Mouse (Mus musculus): ENCODE measurements at regions not wholly inside any gene's neighbourhood (a gene's known extent, or its start where the extent isn't known, plus 50 kb on each side); places are given as distances from the start of the nearest gene placed in this dataset.

DNA sequence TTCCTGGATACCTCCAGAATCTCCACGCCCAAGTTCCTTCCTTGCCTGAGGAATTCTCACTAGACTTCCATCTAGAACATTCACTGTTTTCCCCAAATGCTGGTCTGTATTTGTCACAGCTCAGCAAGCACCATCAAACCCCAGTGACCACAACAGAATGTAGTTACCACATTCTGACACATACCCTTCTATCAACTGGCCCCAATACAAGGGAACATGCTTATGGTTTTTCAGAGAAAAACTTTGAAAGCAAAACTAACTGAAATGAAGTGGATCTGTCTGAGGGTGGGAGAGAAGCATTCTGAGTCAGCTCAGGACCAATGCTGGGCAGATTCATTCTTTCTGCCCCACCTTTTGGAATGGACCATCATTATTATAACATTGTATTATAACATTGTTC, 110.9 kb upstream of the Tbl1xr1 start:
- Histone ChIP-seq H3K79me2 (replicated peaks; ENCODE audit: control insufficient read depth, insufficient read depth, low read length) (no peaks in the 10 kb centered on the region), H3K27me3 (ENCODE audit: control insufficient read depth, insufficient read depth, low read length) (no peaks in the 10 kb centered on the region), H3K9ac (ENCODE audit: low read depth, low read length) (no peak overlapping the region), H3K36me3 (ENCODE audit: control insufficient read depth, insufficient read depth, low read length) (peaks cover 11% of the 10 kb centered on the region), H3K27ac (no peak overlapping the region), H3K4me3 (no peak overlapping the region), H3K4me1 (ENCODE audit: control insufficient read depth, insufficient read depth, low read length) (peaks cover 22% of the 10 kb centered on the region)
- intact Hi-C loops (cut with DNase I): no loop called here
- TF ChIP-seq EP300 (IDR thresholded peaks at IDR 0.05; ENCODE audit: insufficient read depth, low read depth, low read length): no peak
- no peak for TF ChIP-seq POLR2A (IDR thresholded peaks at IDR 0.05; ENCODE audit: insufficient read depth, low read depth, low read length)
- no peak for TF ChIP-seq CTCF (IDR thresholded peaks at IDR 0.05)
- no peak for DNase-seq
- WGBS: 87% methylated on average over 1 of the region's 1 CpGs

DNA sequence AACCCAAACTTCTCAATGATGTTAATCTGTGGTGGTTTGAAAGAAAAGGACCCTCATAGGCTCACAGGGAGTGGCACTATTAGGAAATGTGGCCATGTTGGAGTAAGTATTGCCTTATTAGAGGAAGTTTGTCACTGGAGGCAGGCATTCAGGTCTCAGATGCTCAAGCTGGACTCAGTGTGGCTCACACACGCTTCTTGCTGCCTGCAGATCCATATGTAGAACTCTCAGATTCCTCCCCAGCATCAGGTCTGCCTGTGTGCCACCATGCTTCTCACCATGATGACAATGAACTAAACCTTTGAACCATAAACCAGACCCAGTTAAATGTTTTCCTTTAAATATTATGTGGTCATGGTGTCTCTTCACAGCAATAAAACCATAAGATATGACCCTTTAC, 104.7 kb upstream of the Tbl1xr1 start:
- TF ChIP-seq CTCF (IDR thresholded peaks at IDR 0.05): no peak
- TF ChIP-seq EP300 (IDR thresholded peaks at IDR 0.05; ENCODE audit: insufficient read depth, low read depth, low read length): no peak
- no peak for TF ChIP-seq POLR2A (IDR thresholded peaks at IDR 0.05; ENCODE audit: insufficient read depth, low read depth, low read length)
- no peak overlapping the region for H3K4me3 ChIP-seq
- H3K27ac ChIP-seq: no peak overlapping the region
- intact Hi-C loops (cut with DNase I): no loop called here
- H3K9ac ChIP-seq (ENCODE audit: low read depth, low read length): no peak overlapping the region
- no peaks in the 10 kb centered on the region for H3K27me3 ChIP-seq (ENCODE audit: control insufficient read depth, insufficient read depth, low read length)
- no peaks in the 10 kb centered on the region for H3K79me2 ChIP-seq (replicated peaks; ENCODE audit: control insufficient read depth, insufficient read depth, low read length)
- peaks cover 6% of the 10 kb centered on the region; the same call in 1 of the 2 replicates for H3K4me1 ChIP-seq (ENCODE audit: control insufficient read depth, insufficient read depth, low read length)
- no peak for DNase-seq
- WGBS: 94% methylated on average over 1 of the region's 1 CpGs
- no peaks in the 10 kb centered on the region for H3K36me3 ChIP-seq (ENCODE audit: control insufficient read depth, insufficient read depth, low read length)

DNA sequence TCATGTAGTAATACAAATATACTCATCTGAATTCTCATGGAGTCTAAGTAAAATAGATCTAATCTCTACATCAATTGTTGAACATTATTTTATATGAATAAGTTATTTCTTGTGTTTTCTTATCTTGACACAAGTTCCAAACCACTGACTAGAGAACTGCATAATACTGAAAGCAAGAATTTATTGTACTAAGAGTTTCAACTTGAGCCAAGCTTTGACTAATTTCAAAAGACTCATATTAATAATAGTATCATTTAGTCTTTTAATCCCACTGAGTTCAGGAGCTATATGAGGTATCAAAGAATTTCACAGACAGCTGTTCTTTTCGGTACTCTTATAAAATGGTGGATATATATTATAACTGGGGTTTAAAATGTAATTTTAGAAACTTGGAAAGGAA, 103.3 kb upstream of the Tbl1xr1 start:
- no peak for DNase-seq

DNA sequence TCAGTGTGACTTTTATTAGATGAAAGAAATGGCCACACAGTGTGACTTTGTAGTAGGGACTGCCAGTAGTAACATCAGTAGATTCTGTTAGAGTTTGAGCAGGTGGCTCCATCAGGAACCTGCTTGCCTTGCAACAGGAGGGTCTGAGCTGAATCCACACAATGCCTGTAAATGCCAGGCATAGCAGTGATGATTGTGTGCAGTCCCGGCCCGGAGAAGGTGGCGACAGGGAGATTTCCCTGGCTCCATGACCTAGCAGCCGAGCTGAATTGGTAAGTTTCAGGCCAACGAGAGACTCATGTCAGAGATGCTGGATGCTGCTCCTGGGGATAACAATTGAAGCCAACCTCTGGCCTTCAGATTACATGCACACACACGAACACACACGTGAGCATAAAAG, 102.8 kb upstream of the Tbl1xr1 start:
- H3K27me3 ChIP-seq (ENCODE audit: control insufficient read depth, insufficient read depth, low read length): no peaks in the 10 kb centered on the region
- no peak overlapping the region for H3K9ac ChIP-seq (ENCODE audit: low read depth, low read length)
- peak overlapping the region; percentile 58 for H3K27ac ChIP-seq

More for the DNA sequence above, 103.3 kb upstream of the Tbl1xr1 start:
- intact Hi-C loops (cut with DNase I): no loop called here
- no peaks in the 10 kb centered on the region for H3K36me3 ChIP-seq (ENCODE audit: control insufficient read depth, insufficient read depth, low read length)
- H3K4me3 ChIP-seq: no peak overlapping the region
- no peak for TF ChIP-seq POLR2A (IDR thresholded peaks at IDR 0.05; ENCODE audit: insufficient read depth, low read depth, low read length)
- no peak for TF ChIP-seq EP300 (IDR thresholded peaks at IDR 0.05; ENCODE audit: insufficient read depth, low read depth, low read length)
- TF ChIP-seq CTCF (IDR thresholded peaks at IDR 0.05): no peak
- no peak overlapping the region for H3K9ac ChIP-seq (ENCODE audit: low read depth, low read length)
- H3K27ac ChIP-seq: no peak overlapping the region
- 96% methylated on average over 1 of the region's 1 CpGs for WGBS
- peaks cover 6% of the 10 kb centered on the region; the same call in 1 of the 2 replicates for H3K4me1 ChIP-seq (ENCODE audit: control insufficient read depth, insufficient read depth, low read length)
- no peaks in the 10 kb centered on the region for H3K27me3 ChIP-seq (ENCODE audit: control insufficient read depth, insufficient read depth, low read length)
- H3K79me2 ChIP-seq (replicated peaks; ENCODE audit: control insufficient read depth, insufficient read depth, low read length): no peaks in the 10 kb centered on the region

DNA sequence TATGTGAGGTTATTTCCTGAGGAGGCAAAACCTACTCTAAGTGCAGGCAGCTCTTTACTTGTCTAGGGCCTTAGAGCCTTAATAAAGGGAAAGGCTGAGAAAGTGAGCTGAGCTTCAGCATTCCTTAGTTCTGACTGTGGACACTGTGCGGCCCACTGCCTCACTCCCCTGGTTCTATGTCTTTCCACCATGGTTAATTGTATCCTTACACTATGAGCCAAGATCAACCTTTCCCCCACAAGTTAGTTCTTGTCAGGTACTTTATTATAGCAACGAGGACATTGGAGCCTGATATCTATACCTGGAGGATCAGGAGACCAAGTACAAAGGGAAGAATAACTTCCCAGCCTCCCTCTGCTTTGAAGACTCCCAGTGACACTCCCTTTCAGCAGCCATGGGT, 101.7 kb upstream of the Tbl1xr1 start:
- peaks cover 3% of the 10 kb centered on the region; the same call in 1 of the 2 replicates for H3K4me1 ChIP-seq (ENCODE audit: control insufficient read depth, insufficient read depth, low read length)
- no peak overlapping the region for H3K9ac ChIP-seq (ENCODE audit: low read depth, low read length)
- H3K79me2 ChIP-seq (replicated peaks; ENCODE audit: control insufficient read depth, insufficient read depth, low read length): no peaks in the 10 kb centered on the region
- no peaks in the 10 kb centered on the region for H3K27me3 ChIP-seq (ENCODE audit: control insufficient read depth, insufficient read depth, low read length)
- peak overlapping the region; percentile 58 for H3K27ac ChIP-seq
- no peak for DNase-seq
- no peak for TF ChIP-seq POLR2A (IDR thresholded peaks at IDR 0.05; ENCODE audit: insufficient read depth, low read depth, low read length)
- no peak for TF ChIP-seq EP300 (IDR thresholded peaks at IDR 0.05; ENCODE audit: insufficient read depth, low read depth, low read length)
- TF ChIP-seq CTCF (IDR thresholded peaks at IDR 0.05): no peak
- H3K4me3 ChIP-seq: no peak overlapping the region
- WGBS: 90% methylated on average over 2 of the region's 2 CpGs
- no peaks in the 10 kb centered on the region for H3K36me3 ChIP-seq (ENCODE audit: control insufficient read depth, insufficient read depth, low read length)
- intact Hi-C loops (cut with DNase I): no loop called here

More for the DNA sequence above, 102.8 kb upstream of the Tbl1xr1 start:
- TF ChIP-seq EP300 (IDR thresholded peaks at IDR 0.05; ENCODE audit: insufficient read depth, low read depth, low read length): no peak
- no peak for TF ChIP-seq POLR2A (IDR thresholded peaks at IDR 0.05; ENCODE audit: insufficient read depth, low read depth, low read length)
- TF ChIP-seq CTCF (IDR thresholded peaks at IDR 0.05): no peak
- no peak for DNase-seq
- Histone ChIP-seq H3K4me1 (ENCODE audit: control insufficient read depth, insufficient read depth, low read length) (peaks cover 6% of the 10 kb centered on the region; the same call in 1 of the 2 replicates), H3K4me3 (no peak overlapping the region), H3K36me3 (ENCODE audit: control insufficient read depth, insufficient read depth, low read length) (no peaks in the 10 kb centered on the region), H3K79me2 (replicated peaks; ENCODE audit: control insufficient read depth, insufficient read depth, low read length) (no peaks in the 10 kb centered on the region)
- intact Hi-C loops (cut with DNase I): no loop called here
- 53% methylated on average over 7 of the region's 7 CpGs for WGBS

DNA sequence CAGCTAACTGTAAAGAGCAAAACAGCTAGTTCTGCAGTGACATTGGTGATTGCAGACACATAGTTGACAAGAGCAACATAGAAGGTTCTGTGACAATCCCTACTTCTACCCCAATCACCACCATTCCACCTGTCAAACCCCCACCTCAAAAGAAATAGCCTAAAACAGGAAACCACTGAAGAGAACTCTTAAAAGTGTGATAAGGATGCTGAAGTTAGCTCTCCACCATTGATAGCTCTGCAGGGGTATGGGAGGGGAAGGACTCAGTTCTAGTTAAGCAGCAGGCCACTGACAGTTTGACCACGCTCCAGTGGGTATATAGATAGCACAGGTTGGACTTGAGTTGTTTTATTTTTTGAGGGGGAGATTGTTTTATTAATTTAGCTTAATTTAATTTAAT, 98.7 kb upstream of the Tbl1xr1 start:
- Histone ChIP-seq H3K79me2 (replicated peaks; ENCODE audit: control insufficient read depth, insufficient read depth, low read length) (no peaks in the 10 kb centered on the region), H3K4me1 (ENCODE audit: control insufficient read depth, insufficient read depth, low read length) (peaks cover 2% of the 10 kb centered on the region; the same call in 1 of the 2 replicates), H3K27me3 (ENCODE audit: control insufficient read depth, insufficient read depth, low read length) (no peaks in the 10 kb centered on the region), H3K9ac (ENCODE audit: low read depth, low read length) (no peak overlapping the region), H3K4me3 (no peak overlapping the region), H3K27ac (no peak overlapping the region), H3K36me3 (ENCODE audit: control insufficient read depth, insufficient read depth, low read length) (no peaks in the 10 kb centered on the region)
- TF ChIP-seq CTCF (IDR thresholded peaks at IDR 0.05) (no peak), EP300 (IDR thresholded peaks at IDR 0.05; ENCODE audit: insufficient read depth, low read depth, low read length) (no peak), POLR2A (IDR thresholded peaks at IDR 0.05; ENCODE audit: insufficient read depth, low read depth, low read length) (no peak)
- intact Hi-C loops (cut with DNase I): no loop called here
- WGBS: 71% methylated on average over 1 of the region's 1 CpGs
- no peak for DNase-seq
